Comparison of ENCODE assay signal across 22 mouse cellular contexts in genomic region chr5:51144842-51145241, GRCm38 (mm10).
DNase-seq lines count a peak whose midpoint lies in the region; ATAC-seq and TF ChIP-seq lines count a peak whose summit lies in the region.
"Had no signal": no experiment of that assay in that cellular context is flagged by ENCODE, and none has a peak within 500 bp of the region (broad histone marks: within the 10 kb centered on the region; RNA-seq: fewer than 3 reads in every experiment).

No protein-coding gene starts in this region.

- TF ChIP-seq CTCF in midbrain, postnatal 0 days (IDR thresholded peaks at IDR 0.05), result no peak

- 77% methylated on average over 4 of the region's 4 CpGs for WGBS in kidney, embryonic 15.5 days
- WGBS in liver, embryonic 15.5 days (ENCODE audit: insufficient replicate concordance), result 52% methylated on average over 4 of the region's 4 CpGs
- WGBS in liver, embryonic 12.5 days (ENCODE audit: insufficient replicate concordance), result 70% methylated on average over 4 of the region's 4 CpGs
- 81% methylated on average over 4 of the region's 4 CpGs for WGBS in midbrain, postnatal 0 days

- H3K9me3 ChIP-seq in kidney, embryonic 15.5 days (replicated peaks), result no peaks in the 10 kb centered on the region
- H3K9me3 ChIP-seq in liver, embryonic 15.5 days (replicated peaks), result no peaks in the 10 kb centered on the region
- H3K9me3 ChIP-seq in liver, embryonic 12.5 days (replicated peaks), result no peaks in the 10 kb centered on the region
- no peaks in the 10 kb centered on the region for H3K9me3 ChIP-seq in midbrain, postnatal 0 days (ENCODE audit: low read length)
- H3K9me3 ChIP-seq: embryonic facial prominence, embryonic 15.5 days; forebrain, embryonic 15.5 days had no signal

- ATAC-seq in kidney, embryonic 15.5 days (replicated peaks; ENCODE audit: low FRiP score), result no peak
- peak; percentile 37; the same call in 1 of the 2 replicates for ATAC-seq in liver, embryonic 15.5 days (ENCODE audit: insufficient read depth)
- ATAC-seq in liver, embryonic 12.5 days, result no peak
- ATAC-seq in midbrain, postnatal 0 days (ENCODE audit: low FRiP score), result no peak
- ATAC-seq: CD4-positive, CD25-positive, alpha-beta regulatory T cell, adult 4 months; forebrain, embryonic 15.5 days had no signal

- no peak overlapping the region for H3K9ac ChIP-seq in kidney, embryonic 15.5 days
- no peak overlapping the region for H3K9ac ChIP-seq in liver, embryonic 15.5 days
- no peak overlapping the region for H3K9ac ChIP-seq in liver, embryonic 12.5 days
- no peak overlapping the region for H3K9ac ChIP-seq in midbrain, postnatal 0 days (replicated peaks; ENCODE audit: low read length, poor library complexity, severe bottlenecking)
- H3K9ac ChIP-seq: embryonic facial prominence, embryonic 15.5 days; forebrain, embryonic 15.5 days had no signal

- no peaks in the 10 kb centered on the region for H3K36me3 ChIP-seq in kidney, embryonic 15.5 days
- H3K36me3 ChIP-seq in liver, embryonic 15.5 days (replicated peaks), result no peaks in the 10 kb centered on the region
- H3K36me3 ChIP-seq in liver, embryonic 12.5 days, result no peaks in the 10 kb centered on the region
- H3K36me3 ChIP-seq in midbrain, postnatal 0 days (ENCODE audit: insufficient read depth, low read length), result no peaks in the 10 kb centered on the region
- H3K36me3 ChIP-seq: embryonic facial prominence, embryonic 15.5 days; forebrain, embryonic 15.5 days; G1E had no signal

- H3K4me3 ChIP-seq in kidney, embryonic 15.5 days (replicated peaks), result no peak overlapping the region
- no peak overlapping the region for H3K4me3 ChIP-seq in liver, embryonic 15.5 days (replicated peaks)
- no peak overlapping the region for H3K4me3 ChIP-seq in liver, embryonic 12.5 days
- no peak overlapping the region for H3K4me3 ChIP-seq in midbrain, postnatal 0 days (ENCODE audit: low read depth, low read length)
- H3K4me3 ChIP-seq: embryonic facial prominence, embryonic 15.5 days; forebrain, embryonic 15.5 days had no signal

- peak; percentile 11 for DNase-seq in kidney, adult 11 months
- DNase-seq in kidney, postnatal 25 days, result peak; percentile 8 to 34
- DNase-seq in kidney, adult 9 months, result no peak
- no peak for DNase-seq in adrenal gland, postnatal 25 days
- no peak for DNase-seq in midbrain, postnatal 0 days (ENCODE audit: low spot score)
- DNase-seq: adrenal gland, adult 8-10 months; B cell, adult 2 months; cerebellum, adult 11 months; cerebellum, adult 8-10 months; cerebellum, postnatal 14 days; embryo, embryonic 11 days; gastrocnemius, postnatal 36 days; heart, adult 11 months; heart, postnatal 10 days; heart, postnatal 4 days had no signal

- H3K4me1 ChIP-seq in kidney, embryonic 15.5 days, result no peaks in the 10 kb centered on the region
- no peaks in the 10 kb centered on the region for H3K4me1 ChIP-seq in liver, embryonic 15.5 days (replicated peaks)
- H3K4me1 ChIP-seq in liver, embryonic 12.5 days, result no peaks in the 10 kb centered on the region
- no peaks in the 10 kb centered on the region for H3K4me1 ChIP-seq in midbrain, postnatal 0 days (ENCODE audit: insufficient read depth, low read length)
- H3K4me1 ChIP-seq: embryonic facial prominence, embryonic 15.5 days; forebrain, embryonic 15.5 days had no signal

- H3K27me3 ChIP-seq in kidney, embryonic 15.5 days, result no peaks in the 10 kb centered on the region
- no peaks in the 10 kb centered on the region for H3K27me3 ChIP-seq in liver, embryonic 15.5 days
- no peaks in the 10 kb centered on the region for H3K27me3 ChIP-seq in liver, embryonic 12.5 days (replicated peaks)
- no peaks in the 10 kb centered on the region for H3K27me3 ChIP-seq in midbrain, postnatal 0 days (ENCODE audit: insufficient read depth, low read length)
- H3K27me3 ChIP-seq: embryonic facial prominence, embryonic 15.5 days; forebrain, embryonic 15.5 days had no signal

- no peak overlapping the region for H3K27ac ChIP-seq in kidney, embryonic 15.5 days
- H3K27ac ChIP-seq in liver, embryonic 15.5 days (replicated peaks), result no peak overlapping the region
- H3K27ac ChIP-seq in liver, embryonic 12.5 days, result no peak overlapping the region
- H3K27ac ChIP-seq in midbrain, postnatal 0 days (ENCODE audit: low read depth, low read length), result no peak overlapping the region
- H3K27ac ChIP-seq: embryonic facial prominence, embryonic 15.5 days; forebrain, embryonic 15.5 days had no signal

- no peak overlapping the region for H3K4me2 ChIP-seq in kidney, embryonic 15.5 days
- H3K4me2 ChIP-seq in liver, embryonic 15.5 days, result no peak overlapping the region
- H3K4me2 ChIP-seq in liver, embryonic 12.5 days, result no peak overlapping the region
- no peak overlapping the region for H3K4me2 ChIP-seq in midbrain, postnatal 0 days (ENCODE audit: low read depth, low read length, poor library complexity, severe bottlenecking)
- H3K4me2 ChIP-seq: embryonic facial prominence, embryonic 15.5 days; forebrain, embryonic 15.5 days had no signal

Comparison
In these comparisons a context has a peak if more than half of its experiments do, and no peak if none do; other contexts are left out.
1. DNase-seq: peak in kidney, adult 11 months (single experiment) and kidney, postnatal 25 days (2 of 2); none in kidney, adult 9 months (single experiment), adrenal gland, postnatal 25 days (single experiment) and midbrain, postnatal 0 days (single experiment).